Mouse (Mus musculus): Measurements from ENCODE around the gene Tbcd.
A peak's percentile ranks its signal among the peaks of the same experiment; 100 is the strongest.

Tbcd gene

DNA sequence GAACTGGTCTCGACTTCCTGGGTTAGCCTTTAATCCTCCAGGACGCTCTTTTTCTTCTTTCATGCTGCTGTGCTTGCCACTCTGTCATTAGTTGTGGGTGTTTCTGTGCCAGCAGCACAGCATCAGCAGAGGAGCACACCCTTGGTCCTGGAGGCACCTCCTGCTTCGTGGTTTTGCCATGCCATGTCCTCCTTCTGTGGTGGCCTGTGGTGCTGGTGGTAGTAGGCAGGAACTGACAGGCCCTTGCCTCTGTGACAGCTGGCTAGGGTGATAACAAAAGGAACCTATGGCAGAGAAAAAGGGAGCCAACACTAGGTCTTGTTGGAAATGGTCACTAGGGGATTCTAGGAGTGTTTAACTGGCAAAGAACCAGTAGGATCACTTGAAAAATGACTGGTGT lies 78.0 kb downstream of the Tbcd start:
- no peak for DNase-seq (ENCODE audit: extremely low spot score, low spot score)

DNA sequence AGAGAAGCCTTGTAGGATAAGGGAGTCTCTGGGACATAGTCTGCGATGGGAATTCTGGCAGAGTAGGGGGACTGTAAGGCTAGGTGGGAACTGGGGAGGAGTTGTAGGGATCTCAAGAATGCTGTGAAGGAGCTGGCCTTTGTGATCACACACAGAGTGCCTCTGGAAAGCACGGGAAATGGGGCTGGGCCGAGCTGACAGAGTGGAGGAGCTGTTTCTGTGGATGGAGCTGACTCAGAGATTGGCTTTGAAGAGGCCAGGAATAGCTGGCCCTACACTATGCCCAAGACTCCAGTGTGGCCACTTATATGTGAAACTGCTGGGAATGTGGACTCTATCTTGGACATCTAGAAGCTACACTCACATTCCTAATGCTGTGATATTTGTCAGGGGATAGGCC lies 84.8 kb downstream of the Tbcd start:
- DNase-seq (ENCODE audit: extremely low spot score, low spot score), result no peak

DNA sequence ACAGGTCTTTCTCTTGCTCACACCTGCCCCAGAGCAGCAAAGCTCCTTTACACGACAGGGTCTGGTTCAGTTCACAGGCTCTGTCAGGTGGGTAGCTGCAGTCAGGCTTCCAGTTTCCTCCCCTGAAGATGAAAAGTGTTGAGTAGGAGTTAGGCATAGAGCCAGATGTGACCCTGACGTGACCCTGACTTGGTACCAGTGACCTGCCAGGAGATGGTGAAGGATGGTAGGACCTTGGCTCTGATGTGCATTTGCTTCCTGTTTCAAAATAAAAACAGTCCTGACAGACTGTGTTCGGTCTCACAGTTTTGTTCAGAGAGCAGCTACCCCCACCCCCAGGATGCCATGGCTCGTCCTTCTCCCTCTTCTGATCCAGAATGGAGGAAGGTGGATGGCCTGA lies 90.7 kb downstream of the Tbcd start:
- no peak for DNase-seq (ENCODE audit: extremely low spot score, low spot score)

DNA sequence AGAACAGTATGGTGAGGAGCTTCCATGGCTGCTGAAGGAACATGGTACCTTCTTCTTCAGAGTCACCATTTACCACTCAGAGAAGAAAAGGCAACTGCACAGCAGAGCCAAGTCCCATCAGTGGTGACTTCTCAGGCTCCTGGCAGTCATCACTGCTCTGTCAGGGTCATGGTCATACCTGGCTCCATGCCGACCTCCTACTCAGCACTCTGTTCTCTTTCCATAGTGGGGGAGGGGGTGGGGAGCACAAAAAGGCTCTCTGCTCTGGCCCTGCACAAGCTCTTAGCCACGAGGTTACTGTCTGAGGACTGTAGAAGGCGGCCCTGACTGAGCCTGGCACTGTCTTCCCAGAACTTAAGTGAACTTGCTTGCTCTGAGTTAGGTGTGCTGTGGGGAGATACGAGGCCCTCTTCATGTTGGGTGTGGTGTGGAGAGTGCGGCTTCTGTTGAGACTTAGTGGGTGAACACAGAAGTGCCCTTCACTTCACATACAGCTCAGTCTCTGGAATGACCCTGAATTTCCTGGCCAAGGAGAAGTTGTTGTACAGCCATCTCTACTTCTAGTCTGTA lies 91.6 kb downstream of the Tbcd start:
- DNase-seq (ENCODE audit: extremely low spot score, low spot score), result no peak

DNA sequence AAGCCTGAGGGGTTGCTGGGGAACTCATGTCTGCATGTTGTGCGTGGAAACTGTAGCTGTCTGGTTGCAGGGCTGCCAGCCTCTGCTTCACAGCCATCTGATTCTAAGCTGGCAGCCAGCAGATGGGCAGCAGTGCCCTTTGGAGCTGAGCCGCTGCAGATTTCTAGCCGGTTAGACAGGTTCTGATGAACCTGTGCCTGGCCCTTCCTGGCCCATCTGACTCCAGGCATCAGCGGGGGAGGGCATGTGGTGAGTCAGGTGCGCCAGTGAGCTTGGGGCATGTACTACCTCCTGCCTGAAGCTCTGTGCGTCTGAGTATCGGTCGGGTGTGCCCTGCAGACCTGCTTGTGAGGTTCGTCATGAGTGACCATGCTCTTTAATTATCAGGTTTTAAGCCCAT lies 92.2 kb downstream of the Tbcd start:
- no peak for DNase-seq (ENCODE audit: extremely low spot score, low spot score)

DNA sequence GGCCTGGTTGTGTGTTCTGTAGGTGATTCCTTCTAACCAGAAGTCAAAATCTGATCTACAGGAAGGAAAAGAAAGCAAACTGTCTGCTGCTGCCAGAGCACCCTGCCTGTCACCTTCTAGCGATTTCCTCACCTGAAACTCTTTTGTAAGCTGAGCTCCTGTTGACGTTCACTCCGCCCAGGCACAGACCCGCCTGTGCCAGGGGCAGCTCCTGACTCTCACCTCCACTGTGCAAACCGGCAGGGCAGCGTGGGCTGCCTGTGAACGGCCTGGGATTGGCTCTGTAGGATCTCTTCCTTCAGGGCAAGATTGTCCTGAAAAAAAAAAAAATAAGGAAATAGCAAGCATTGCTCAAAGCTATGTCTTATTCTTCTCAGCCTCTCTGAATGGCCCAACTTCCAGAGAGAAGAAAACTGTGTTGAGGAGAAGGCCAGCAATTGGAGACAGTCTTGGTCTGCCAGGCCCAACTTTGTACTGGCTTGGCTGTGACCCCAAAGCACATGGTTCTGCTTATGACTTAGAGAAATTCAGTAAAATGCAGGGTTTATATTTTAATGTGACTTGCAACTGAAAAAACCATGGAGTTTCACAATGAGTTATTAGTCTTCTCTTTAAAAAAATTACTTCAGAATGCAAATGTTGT lies 93.1 kb downstream of the Tbcd start:
- DNase-seq (ENCODE audit: extremely low spot score, low spot score), result no peak

DNA sequence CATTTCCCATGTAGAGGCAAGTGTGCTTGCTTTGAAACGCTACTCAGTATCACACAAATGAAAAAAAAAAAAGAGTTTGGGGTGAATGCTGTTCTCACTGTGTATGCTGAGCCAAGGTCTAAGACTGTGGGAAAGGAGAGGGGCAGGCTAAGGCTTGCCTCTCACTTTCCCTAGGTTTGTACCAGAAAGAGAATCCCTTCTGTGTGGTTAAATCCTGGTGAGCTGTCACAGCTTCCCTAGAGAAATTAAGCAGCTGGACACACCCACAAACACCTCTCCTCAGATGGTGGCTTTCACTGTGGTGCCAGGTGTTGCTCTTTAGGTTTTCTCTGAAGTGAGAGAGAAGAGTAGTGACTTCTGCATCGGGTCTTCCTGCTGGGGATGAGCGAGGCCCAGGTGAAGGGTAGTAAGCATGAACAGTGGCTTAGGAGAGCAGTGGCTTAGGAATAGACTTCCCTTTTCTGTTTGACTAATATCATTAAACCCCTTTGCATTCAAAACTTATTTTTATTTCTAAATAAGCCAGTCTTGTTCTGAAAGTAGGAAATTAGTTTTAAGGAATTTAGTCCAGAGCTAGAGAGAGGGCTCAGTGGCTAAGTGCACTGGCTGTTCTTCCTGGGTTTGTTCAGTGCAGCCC lies 93.8 kb downstream of the Tbcd start:
- DNase-seq (ENCODE audit: extremely low spot score, low spot score), result no peak

DNA sequence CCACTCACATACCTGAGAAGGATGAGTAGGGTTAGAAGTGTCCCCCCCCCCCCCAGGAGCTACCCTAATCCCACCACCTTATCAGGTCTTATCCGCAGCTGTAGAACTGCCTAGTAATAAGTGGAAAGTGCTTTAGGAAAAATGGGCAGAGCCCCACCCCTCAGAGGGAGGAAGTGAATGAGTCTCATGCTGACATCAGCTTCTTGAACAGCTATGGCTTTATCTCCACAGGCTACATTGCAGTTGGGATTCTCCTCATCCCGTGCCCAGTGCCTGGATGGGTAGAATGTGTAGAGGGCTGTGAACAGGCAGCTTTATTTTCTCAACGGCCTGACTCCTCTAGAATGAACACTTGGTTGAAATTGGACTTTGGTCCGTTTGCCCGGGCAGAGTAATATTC lies 95.5 kb downstream of the Tbcd start:
- DNase-seq (ENCODE audit: extremely low spot score, low spot score), result no peak

DNA sequence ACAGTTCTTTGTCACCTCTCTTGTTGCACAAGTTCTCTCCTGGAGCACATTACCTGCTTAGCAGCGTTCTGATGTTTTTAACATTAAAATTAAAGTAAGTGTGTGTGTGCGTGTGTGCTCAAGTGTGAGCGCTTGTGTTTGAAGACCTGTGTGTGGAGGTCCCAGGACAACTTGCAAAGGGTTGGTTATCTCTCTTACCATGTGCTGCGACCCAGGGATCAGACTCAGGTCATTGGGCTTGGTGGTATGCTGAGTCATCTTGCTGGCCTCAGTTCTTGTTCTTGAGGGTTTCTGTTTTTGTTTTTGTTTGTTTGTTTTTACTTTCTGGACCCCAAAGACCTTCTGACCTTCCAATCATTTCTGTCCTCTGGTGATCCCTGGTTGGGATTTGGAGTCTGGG lies 96.2 kb downstream of the Tbcd start:
- no peak for DNase-seq (ENCODE audit: extremely low spot score, low spot score)

DNA sequence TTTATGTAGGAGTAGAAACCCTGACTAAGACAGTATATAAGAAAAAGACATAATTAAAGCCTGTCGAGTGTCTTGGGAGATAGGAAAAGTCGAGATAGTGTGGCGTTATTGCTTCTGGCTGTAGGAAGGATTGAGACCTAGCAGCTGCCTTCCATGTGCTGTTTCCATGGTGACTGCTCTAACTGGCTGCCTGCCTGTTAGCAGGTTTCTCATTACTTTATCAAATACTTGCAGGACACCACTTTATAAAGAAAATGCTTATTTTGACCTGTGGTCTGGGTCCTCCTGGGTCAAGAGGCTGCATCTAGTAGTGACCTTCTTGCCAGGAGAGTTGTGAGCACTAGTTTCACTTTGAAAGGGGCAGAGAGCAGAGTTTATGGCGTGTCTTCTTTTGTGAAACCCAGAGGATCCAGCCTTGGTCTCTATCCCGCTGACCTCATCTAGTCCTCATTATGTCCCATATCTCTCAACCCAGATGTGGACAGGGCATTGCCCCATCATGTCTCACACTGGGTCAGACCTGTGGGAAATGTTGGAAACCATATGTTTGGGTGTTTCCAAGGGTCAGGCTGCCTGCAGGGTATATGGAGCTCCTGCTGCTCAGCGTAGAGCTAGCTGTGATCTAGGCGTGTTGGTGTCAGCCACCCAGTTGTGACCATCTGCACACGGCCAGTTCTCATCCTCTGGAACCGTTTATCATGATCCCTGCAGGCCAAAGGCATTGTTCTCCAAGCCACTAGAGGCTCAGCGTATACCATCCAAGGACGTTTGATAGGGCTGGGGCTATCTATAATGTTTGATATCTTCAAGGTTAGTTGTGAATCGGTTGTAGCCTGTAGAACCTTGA lies 97.5 kb downstream of the Tbcd start:
- DNase-seq (ENCODE audit: extremely low spot score, low spot score), result no peak

DNA sequence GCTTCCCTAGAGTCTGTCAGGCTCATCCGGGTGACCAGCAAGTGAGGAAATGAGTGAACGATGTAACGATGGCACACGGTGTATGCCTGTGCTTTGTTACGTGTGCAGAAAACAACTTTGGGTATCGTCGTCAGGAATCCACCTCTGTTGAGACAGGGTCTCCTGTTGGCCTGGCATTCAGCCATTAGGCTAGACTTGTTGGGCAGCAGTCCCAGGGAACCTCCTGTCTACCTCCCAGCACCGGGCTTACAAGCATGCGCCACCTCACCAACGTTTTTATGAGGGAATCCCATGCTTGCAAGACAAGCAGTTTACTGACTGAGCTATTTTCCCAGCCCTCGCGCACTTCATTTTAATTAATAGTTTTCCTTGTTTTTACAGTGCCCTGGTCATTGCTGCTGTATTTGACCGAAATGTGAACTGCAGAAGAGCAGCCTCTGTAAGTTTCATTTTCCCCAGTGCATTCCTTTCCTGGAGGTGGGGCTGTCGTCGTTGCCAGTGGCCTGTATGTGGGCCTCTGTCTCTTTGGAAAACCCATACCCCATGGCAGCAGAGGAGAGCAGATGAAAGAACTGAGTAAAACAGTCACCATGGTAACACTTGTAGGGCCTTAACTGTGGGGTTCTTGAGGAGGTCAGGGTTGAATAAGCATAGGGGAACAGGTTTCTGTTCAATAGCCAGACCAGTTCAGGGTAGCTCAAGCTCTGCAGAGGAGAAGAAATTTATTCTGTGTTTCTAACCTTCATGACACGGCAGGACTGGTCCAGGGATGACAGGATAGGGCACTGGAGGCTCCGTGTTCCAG lies 98.3 kb downstream of the Tbcd start:
- peak; percentile 27 for DNase-seq (ENCODE audit: extremely low spot score, low spot score)

DNA sequence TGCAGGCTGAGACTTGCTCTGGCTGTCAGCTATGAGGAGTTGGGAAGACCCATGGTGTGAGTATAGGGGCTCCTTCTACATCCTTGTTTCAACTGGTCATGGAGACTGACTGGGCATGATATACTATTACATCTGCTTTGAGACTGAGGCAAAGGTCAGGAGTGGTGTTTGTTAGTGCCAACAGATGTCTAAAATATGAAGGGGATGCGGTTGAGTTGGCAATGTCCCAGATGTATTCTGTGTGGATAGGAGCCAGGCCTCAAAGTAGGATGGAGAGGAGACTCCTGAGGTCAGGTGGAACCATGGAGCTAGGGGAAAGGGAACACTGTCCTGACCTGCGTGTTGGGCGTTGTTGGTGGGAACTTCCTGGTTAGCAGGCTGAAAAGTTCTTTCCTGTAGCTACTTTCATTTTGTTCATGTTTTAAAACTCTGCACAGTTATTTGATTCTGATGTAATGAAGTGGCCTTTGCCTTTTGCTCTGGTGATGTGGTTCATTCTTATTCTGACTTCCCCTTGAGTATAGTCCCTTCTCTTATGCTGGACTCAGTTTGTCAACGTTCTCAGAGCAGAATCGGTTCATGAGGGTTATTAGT lies 99.6 kb downstream of the Tbcd start:
- DNase-seq (ENCODE audit: extremely low spot score, low spot score), result no peak

DNA sequence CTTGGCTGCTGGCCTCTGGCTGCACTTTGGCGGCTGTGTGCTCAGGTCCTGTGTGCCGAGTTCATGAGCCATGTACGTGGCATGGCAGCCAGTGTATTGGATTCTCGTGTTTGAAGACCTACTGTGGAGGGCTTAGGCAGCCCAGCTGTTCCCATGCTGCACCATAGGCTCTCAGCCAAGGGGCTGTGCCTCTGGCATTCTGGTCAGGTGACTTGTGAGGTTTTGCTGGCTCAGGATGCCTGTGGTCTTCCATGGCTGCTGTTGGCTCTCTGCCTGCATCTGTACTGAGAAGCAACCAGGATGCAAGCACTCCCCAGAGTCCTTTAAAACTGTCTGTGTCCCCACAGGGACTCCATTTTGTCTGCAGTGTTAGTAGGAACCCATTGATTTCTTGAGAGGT lies 100.4 kb downstream of the Tbcd start:
- no peak for DNase-seq (ENCODE audit: extremely low spot score, low spot score)

DNA sequence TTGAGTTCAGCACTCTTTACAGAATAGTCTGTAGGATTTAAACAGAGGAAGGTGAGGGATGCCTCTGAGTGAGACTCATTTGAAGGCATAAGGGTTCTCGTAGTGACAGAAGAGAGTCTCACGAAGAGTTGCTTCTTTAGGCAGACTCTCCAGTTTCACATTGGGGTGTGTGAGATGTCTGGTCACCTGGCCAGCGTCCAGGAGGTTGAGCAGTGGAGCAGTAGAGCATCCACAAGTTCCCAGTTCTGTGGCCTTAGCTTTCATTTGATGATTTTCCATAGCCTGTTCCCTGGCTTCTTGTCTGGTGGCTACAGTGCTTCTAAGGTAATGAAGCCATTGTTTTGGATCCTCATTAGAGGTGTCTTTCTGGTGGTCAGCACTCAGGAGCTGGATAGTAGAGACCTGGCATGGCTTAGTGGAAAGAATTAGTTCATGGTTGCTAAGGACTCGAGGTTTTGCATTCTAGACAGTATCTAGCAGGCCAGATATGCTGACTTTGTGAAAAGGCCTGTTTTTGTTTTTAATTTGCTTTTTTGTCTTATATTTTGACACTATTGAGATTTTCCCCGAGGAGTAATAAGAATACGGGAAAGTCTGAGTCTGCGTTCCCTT lies 101.2 kb downstream of the Tbcd start:
- no peak for DNase-seq (ENCODE audit: extremely low spot score, low spot score)

DNA sequence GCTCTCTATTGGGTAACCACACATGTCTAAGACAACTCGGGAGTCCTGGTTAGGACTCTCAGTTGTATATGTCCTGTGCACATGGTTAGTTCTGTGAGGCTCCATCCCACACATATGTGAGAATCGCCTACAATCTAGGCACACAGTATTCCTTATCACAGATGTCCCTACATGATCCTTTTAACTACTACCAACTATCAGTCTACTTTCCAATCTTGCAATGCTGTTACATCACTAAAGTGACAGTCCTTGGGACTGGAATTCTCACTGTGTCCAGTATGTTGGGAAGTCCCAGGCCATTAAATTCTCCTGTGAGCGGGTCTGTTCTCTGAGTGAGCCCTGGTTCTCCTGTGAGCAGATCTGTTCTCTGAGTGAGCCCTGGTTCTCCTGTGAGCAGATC lies 101.7 kb downstream of the Tbcd start:
- DNase-seq (ENCODE audit: extremely low spot score, low spot score), result no peak

DNA sequence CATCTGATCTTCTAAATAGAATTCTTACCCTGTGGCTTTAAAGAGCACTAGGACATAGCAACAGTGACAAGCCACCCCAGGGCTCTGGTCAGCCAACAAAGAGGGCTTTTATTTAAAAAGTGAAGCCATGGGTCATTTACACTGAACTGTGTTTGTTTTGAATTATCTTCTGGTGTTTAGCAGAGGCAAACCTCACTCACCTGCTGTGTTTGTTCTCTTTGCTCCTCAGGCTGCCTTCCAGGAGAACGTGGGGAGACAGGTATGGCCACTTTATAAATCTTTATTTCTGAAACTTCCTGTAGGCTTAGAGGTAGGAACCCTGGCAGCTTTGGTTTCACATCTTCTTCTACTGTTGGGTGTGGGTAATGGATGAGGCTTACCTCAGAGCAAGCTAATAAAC lies 105.0 kb downstream of the Tbcd start:
- DNase-seq (ENCODE audit: extremely low spot score, low spot score), result no peak

DNA sequence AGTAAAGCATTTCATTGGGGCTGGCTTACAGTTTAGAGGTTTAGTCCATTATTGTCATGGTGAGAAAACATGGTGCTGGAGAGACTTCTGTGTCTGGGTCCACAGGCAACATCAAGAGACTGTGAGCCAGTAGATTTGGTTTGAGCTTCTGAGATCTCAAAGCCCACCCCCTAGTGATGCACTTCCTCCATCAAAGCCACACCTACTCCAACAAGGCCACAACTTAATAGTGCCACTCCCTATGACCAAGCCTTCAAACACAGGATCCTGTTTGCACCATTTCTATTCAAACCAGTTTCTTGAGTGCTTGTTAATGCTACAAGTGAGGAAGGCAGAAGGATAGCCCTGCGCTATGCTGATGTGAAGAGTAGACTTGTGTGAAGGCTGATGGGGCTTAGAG lies 106.2 kb downstream of the Tbcd start:
- DNase-seq (ENCODE audit: extremely low spot score, low spot score), result no peak

DNA sequence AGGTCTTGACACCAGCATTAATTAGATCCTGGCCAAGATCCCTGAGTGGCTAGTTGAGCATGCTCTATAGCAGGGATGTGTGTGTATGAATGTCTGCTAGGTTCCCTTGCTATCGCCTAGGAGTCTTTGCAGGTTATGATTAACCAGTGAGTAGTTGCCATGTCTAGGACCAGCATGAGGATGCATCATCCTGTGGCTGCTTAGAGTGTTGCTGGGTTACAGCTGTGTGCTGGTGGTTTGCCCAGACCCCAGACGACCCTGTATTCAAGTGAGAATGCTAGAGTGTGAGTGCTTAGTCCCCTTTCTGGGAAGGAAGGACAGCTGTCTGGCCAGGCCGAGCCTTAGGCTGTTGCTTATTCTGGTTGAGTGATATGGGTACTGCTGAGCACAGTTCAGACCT lies 106.8 kb downstream of the Tbcd start:
- no peak for DNase-seq (ENCODE audit: extremely low spot score, low spot score)

DNA sequence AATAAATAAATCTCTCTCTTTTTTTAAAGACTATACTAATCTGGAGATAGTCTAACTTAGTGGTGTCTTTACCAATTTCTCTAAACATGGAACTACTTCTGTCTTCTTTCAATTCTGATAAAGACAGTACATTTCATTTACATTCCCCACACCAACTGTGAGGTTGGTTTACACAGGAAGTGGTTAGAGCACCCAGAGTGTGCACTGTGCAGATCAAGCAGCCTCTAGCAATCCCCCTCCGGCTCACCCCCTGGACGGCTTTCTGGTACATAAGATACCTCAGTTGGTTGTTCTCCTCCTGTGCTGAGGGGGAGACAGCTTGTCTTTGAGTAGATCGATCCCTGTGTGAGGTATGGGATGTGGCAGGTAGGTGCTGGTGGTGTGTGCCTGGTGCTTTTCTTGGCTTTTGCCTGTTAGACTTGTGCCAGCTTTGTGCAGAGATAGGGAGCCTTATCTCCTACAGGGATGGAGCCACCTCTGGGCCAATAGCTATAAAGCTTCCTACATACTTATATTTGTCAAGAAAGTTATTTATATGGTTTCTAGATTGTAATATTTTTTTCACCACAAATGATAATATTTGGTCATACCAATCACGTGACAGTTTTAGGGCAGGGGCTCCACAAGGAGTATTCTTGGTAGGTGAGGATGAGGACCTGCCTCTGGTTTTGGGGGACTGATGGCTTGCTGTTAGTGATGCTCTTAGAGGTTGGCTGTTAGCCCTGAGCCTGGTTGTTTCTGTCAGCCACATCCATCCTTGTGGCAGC lies 108.0 kb downstream of the Tbcd start:
- DNase-seq (ENCODE audit: extremely low spot score, low spot score), result peak; percentile 7

DNA sequence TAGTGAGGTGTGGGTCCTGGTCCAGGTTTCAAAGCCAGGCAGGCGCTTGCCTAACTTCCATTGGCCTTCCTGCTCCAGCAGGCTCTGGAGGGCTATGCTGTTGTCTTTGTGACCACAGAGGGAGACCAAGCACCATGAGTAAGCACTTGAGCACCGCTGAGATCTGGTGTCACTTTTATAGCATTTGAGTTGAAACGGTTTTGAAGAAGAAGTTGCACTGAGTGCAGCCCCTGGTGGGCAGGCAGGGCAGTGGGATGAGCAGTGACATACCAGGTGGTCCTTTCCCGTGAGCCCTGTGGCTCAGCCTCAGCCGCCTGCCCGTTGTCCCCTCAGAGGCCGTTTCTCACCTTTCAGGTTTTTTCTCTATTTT lies 108.5 kb downstream of the Tbcd start:
- no peak for DNase-seq (ENCODE audit: extremely low spot score, low spot score)

All from neural tube, embryonic 10.5 days (tissue).